Mouse (Mus musculus) adrenal gland, postnatal 36 days (tissue): Measurements from ENCODE around the gene Tas2r120. TPM values are rescaled to one million over a fixed set of nuclear protein-coding genes. Genes with fewer than 3 reads are reported as not detected.

ENCODE experiments used
- DNase-seq, 2 experiments: peaks; one replicate each; pipeline ENCODE4 v3.0.0; 2021; ENCODE audit warnings: mixed read lengths in 1 of 2
- long read RNA-seq, 2 experiments: library from polyadenylated mRNA; stranded (forward); transcript quantifications; one replicate each; pipeline ENCODE4 v2.0.0; 2021; ENCODE audit warnings: borderline sequencing depth in 2 of 2
- total RNA-seq, 2 experiments: library from RNA; stranded (reverse); gene quantifications; 2 replicates each; pipeline ENCODE4 v1.2.3; 2021

The Tas2r120 gene
- total RNA-seq = not detected
- long read RNA-seq, experiment 1 = 0 reads
- long read RNA-seq, experiment 2 = 0 reads

GRCm38 (mm10) chr6:132656653-132657052 is at the start of gene Tas2r120:
TSS of gene Tas2r120 (plus strand) at chr6:132656953.
- no peak for DNase-seq

- DNase-seq = peak in 1 of 2 experiments; percentile 7
Observed at GRCm38 (mm10) chr6:132649399-132649798, 7.4 kb upstream of the Tas2r120 start.

- no peak for DNase-seq
Observed at GRCm38 (mm10) chr6:132651426-132651825, 5.3 kb upstream of the Tas2r120 start, which contains the start of gene A630073D07Rik. TSS of gene A630073D07Rik (minus strand) at chr6:132651526.

GRCm38 (mm10) chr6:132691596-132691995 is 34.8 kb downstream of the Tas2r120 start:
- peak; percentile 11 to 35 for DNase-seq

GRCm38 (mm10) chr6:132700907-132701306 is 44.2 kb downstream of the Tas2r120 start, which contains the start of gene Tas2r121:
TSS of gene Tas2r121 (minus strand) at chr6:132701007.
- DNase-seq = no peak

Other genes starting within 250 kb of the Tas2r120 start
- gene Prh1, start 87.1 kb upstream of the Tas2r120 start, total RNA-seq = not detected
- not detected for gene Prp2, start 61.0 kb upstream of the Tas2r120 start, total RNA-seq
- not detected for gene A630073D07Rik, start 5.4 kb upstream of the Tas2r120 start, total RNA-seq
- gene Tas2r121, start 44.1 kb downstream of the Tas2r120 start, total RNA-seq = not detected
- not detected for gene Tas2r122, start 55.0 kb downstream of the Tas2r120 start, total RNA-seq
- not detected for gene Tas2r115, start 81.1 kb downstream of the Tas2r120 start, total RNA-seq
- gene Tas2r124, start 97.8 kb downstream of the Tas2r120 start, total RNA-seq = not detected
- not detected for gene Tas2r102, start 105.2 kb downstream of the Tas2r120 start, total RNA-seq
- not detected for gene Tas2r136, start 121.2 kb downstream of the Tas2r120 start, total RNA-seq
- gene Tas2r117, start 145.9 kb downstream of the Tas2r120 start, total RNA-seq = not detected
- not detected for gene Tas2r123, start 190.2 kb downstream of the Tas2r120 start, total RNA-seq
- not detected for gene Tas2r116, start 198.5 kb downstream of the Tas2r120 start, total RNA-seq
- not detected for gene Tas2r110, start 211.1 kb downstream of the Tas2r120 start, total RNA-seq
- gene Tas2r113, start 236.1 kb downstream of the Tas2r120 start, total RNA-seq = not detected